Mouse (Mus musculus): Measurements from ENCODE around the gene Tmem86b. TPM values are rescaled to one million over a fixed set of nuclear protein-coding genes. Genes with fewer than 3 reads are reported as not detected.

The Tmem86b gene
- polyA plus RNA-seq, 1 experiment from 2014 or later = 3.7 TPM

GRCm38 (mm10) chr7:4646806-4647205 lies 15.6 kb upstream of the Tmem86b start:
- Histone ChIP-seq H3K9me3 (no peaks in the 10 kb centered on the region), H3K27ac (no peak overlapping the region), H3K36me3 (replicated peaks) (peaks cover 59% of the 10 kb centered on the region), H3K9ac (no peak overlapping the region), H3K4me2 (no peak overlapping the region), H3K4me3 (replicated peaks) (no peak overlapping the region), H3K4me1 (no peaks in the 10 kb centered on the region), H3K27me3 (no peaks in the 10 kb centered on the region)
- ATAC-seq (ENCODE audit: low FRiP score) = no peak
- WGBS = 87% methylated on average over 3 of the region's 3 CpGs

GRCm38 (mm10) chr7:4643225-4643624 lies 12.0 kb upstream of the Tmem86b start:
- no peak overlapping the region for H3K4me2 ChIP-seq
- H3K4me3 ChIP-seq (replicated peaks) = no peak overlapping the region
- ATAC-seq (ENCODE audit: low FRiP score) = no peak
- no peaks in the 10 kb centered on the region for H3K9me3 ChIP-seq
- H3K4me1 ChIP-seq = no peaks in the 10 kb centered on the region
- H3K36me3 ChIP-seq (replicated peaks) = peaks cover 85% of the 10 kb centered on the region
- no peak overlapping the region for H3K9ac ChIP-seq
- 91% methylated on average over 6 of the region's 6 CpGs for WGBS
- no peaks in the 10 kb centered on the region for H3K27me3 ChIP-seq
- H3K27ac ChIP-seq = no peak overlapping the region

- ATAC-seq (ENCODE audit: low FRiP score) = no peak
- H3K9ac ChIP-seq = no peak overlapping the region
- no peak overlapping the region for H3K27ac ChIP-seq
- H3K9me3 ChIP-seq = no peaks in the 10 kb centered on the region
- no peaks in the 10 kb centered on the region for H3K4me1 ChIP-seq
- H3K4me3 ChIP-seq (replicated peaks) = no peak overlapping the region
- WGBS = 95% methylated on average over 7 of the region's 7 CpGs
- no peak overlapping the region for H3K4me2 ChIP-seq
- peaks cover 92% of the 10 kb centered on the region for H3K36me3 ChIP-seq (replicated peaks)
- no peaks in the 10 kb centered on the region for H3K27me3 ChIP-seq
Measured at GRCm38 (mm10) chr7:4641956-4642355, 10.7 kb upstream of the Tmem86b start.

- H3K4me1 ChIP-seq = no peaks in the 10 kb centered on the region
- no peak overlapping the region for H3K9ac ChIP-seq
- no peak for ATAC-seq (ENCODE audit: low FRiP score)
- WGBS = 79% methylated on average over 11 of the region's 11 CpGs
- H3K27me3 ChIP-seq = no peaks in the 10 kb centered on the region
- H3K4me3 ChIP-seq (replicated peaks) = no peak overlapping the region
- no peak overlapping the region for H3K4me2 ChIP-seq
- H3K9me3 ChIP-seq = no peaks in the 10 kb centered on the region
- H3K27ac ChIP-seq = no peak overlapping the region
- peaks cover 93% of the 10 kb centered on the region for H3K36me3 ChIP-seq (replicated peaks)
Measured at GRCm38 (mm10) chr7:4641155-4641554, 9.9 kb upstream of the Tmem86b start.

- Histone ChIP-seq H3K36me3 (replicated peaks) (peaks cover 87% of the 10 kb centered on the region), H3K9me3 (no peaks in the 10 kb centered on the region), H3K27me3 (no peaks in the 10 kb centered on the region), H3K4me1 (no peaks in the 10 kb centered on the region), H3K9ac (no peak overlapping the region), H3K4me3 (replicated peaks) (no peak overlapping the region), H3K4me2 (no peak overlapping the region), H3K27ac (no peak overlapping the region)
- 88% methylated on average over 4 of the region's 4 CpGs for WGBS
- no peak for ATAC-seq (ENCODE audit: low FRiP score)
Measured at GRCm38 (mm10) chr7:4636179-4636578, 5.0 kb upstream of the Tmem86b start.

- Histone ChIP-seq H3K4me1 (no peaks in the 10 kb centered on the region), H3K27ac (no peak overlapping the region), H3K4me3 (replicated peaks) (no peak overlapping the region), H3K9me3 (no peaks in the 10 kb centered on the region), H3K4me2 (no peak overlapping the region), H3K9ac (no peak overlapping the region), H3K36me3 (replicated peaks) (peaks cover 68% of the 10 kb centered on the region), H3K27me3 (no peaks in the 10 kb centered on the region)
- WGBS = 94% methylated on average over 1 of the region's 1 CpGs
- ATAC-seq (ENCODE audit: low FRiP score) = no peak
Measured at GRCm38 (mm10) chr7:4630198-4630597, 1.0 kb downstream of the Tmem86b start.

- Histone ChIP-seq H3K36me3 (replicated peaks) (peaks cover 63% of the 10 kb centered on the region), H3K27me3 (no peaks in the 10 kb centered on the region), H3K27ac (no peak overlapping the region), H3K4me3 (replicated peaks) (no peak overlapping the region), H3K9ac (0 out of 2 replicates have a peak overlapping the region, but pooled peaks have one; percentile 12), H3K9me3 (no peaks in the 10 kb centered on the region), H3K4me1 (no peaks in the 10 kb centered on the region), H3K4me2 (no peak overlapping the region)
- WGBS = 92% methylated on average over 5 of the region's 5 CpGs
- ATAC-seq (ENCODE audit: low FRiP score) = no peak
Measured at GRCm38 (mm10) chr7:4629586-4629985, 1.6 kb downstream of the Tmem86b start.

GRCm38 (mm10) chr7:4625928-4626327 lies 5.3 kb downstream of the Tmem86b start:
- no peak overlapping the region for H3K4me2 ChIP-seq
- peaks cover 30% of the 10 kb centered on the region for H3K36me3 ChIP-seq (replicated peaks)
- 88% methylated on average over 2 of the region's 2 CpGs for WGBS
- no peaks in the 10 kb centered on the region for H3K4me1 ChIP-seq
- H3K27ac ChIP-seq = no peak overlapping the region
- no peak overlapping the region for H3K4me3 ChIP-seq (replicated peaks)
- no peak for ATAC-seq (ENCODE audit: low FRiP score)
- no peaks in the 10 kb centered on the region for H3K9me3 ChIP-seq
- H3K27me3 ChIP-seq = 0 out of 2 replicates have a peak, but pooled peaks cover 1% of the 10 kb centered on the region
- no peak overlapping the region for H3K9ac ChIP-seq

- 0 out of 2 replicates have a peak, but pooled peaks cover 3% of the 10 kb centered on the region for H3K27me3 ChIP-seq
- H3K4me2 ChIP-seq = no peak overlapping the region
- WGBS = 53% methylated on average over 1 of the region's 1 CpGs
- no peak overlapping the region for H3K27ac ChIP-seq
- H3K36me3 ChIP-seq (replicated peaks) = peaks cover 15% of the 10 kb centered on the region
- no peak overlapping the region for H3K9ac ChIP-seq
- no peak overlapping the region for H3K4me3 ChIP-seq (replicated peaks)
- ATAC-seq (ENCODE audit: low FRiP score) = no peak
- no peaks in the 10 kb centered on the region for H3K4me1 ChIP-seq
- no peaks in the 10 kb centered on the region for H3K9me3 ChIP-seq
Measured at GRCm38 (mm10) chr7:4624343-4624742, 6.9 kb downstream of the Tmem86b start.

- 36% methylated on average over 4 of the region's 4 CpGs for whole genome bisulfite sequencing
- Histone ChIP-seq H3K27ac (no peak overlapping the region), H3K9me3 (no peaks in the 10 kb centered on the region), H3K4me1 (no peaks in the 10 kb centered on the region), H3K4me3 (replicated peaks) (no peak overlapping the region), H3K4me2 (no peak overlapping the region), H3K27me3 (0 out of 2 replicates have a peak, but pooled peaks cover 3% of the 10 kb centered on the region), H3K36me3 (replicated peaks) (peaks cover 8% of the 10 kb centered on the region), H3K9ac (no peak overlapping the region)
- ATAC-seq (ENCODE audit: low FRiP score) = 0 out of 2 replicates have a peak, but pooled peaks have one; percentile 62
Measured at GRCm38 (mm10) chr7:4623544-4624189, 7.6 kb downstream of the Tmem86b start.

GRCm38 (mm10) chr7:4619979-4620378 lies 11.2 kb downstream of the Tmem86b start:
- H3K9me3 ChIP-seq = no peaks in the 10 kb centered on the region
- WGBS = 46% methylated on average over 1 of the region's 1 CpGs
- H3K4me1 ChIP-seq = no peaks in the 10 kb centered on the region
- no peak for ATAC-seq (ENCODE audit: low FRiP score)
- H3K4me2 ChIP-seq = no peak overlapping the region
- no peaks in the 10 kb centered on the region for H3K36me3 ChIP-seq (replicated peaks)
- no peak overlapping the region for H3K9ac ChIP-seq
- H3K27me3 ChIP-seq = 0 out of 2 replicates have a peak, but pooled peaks cover 3% of the 10 kb centered on the region
- H3K27ac ChIP-seq = no peak overlapping the region
- H3K4me3 ChIP-seq (replicated peaks) = no peak overlapping the region

GRCm38 (mm10) chr7:4613740-4614403 lies 17.4 kb downstream of the Tmem86b start:
- H3K4me3 ChIP-seq (replicated peaks) = no peak overlapping the region
- H3K27me3 ChIP-seq = no peaks in the 10 kb centered on the region
- H3K36me3 ChIP-seq (replicated peaks) = no peaks in the 10 kb centered on the region
- no peak overlapping the region for H3K9ac ChIP-seq
- no peaks in the 10 kb centered on the region for H3K9me3 ChIP-seq
- no peak overlapping the region for H3K4me2 ChIP-seq
- no peak overlapping the region for H3K27ac ChIP-seq
- ATAC-seq (ENCODE audit: low FRiP score) = no peak
- no peaks in the 10 kb centered on the region for H3K4me1 ChIP-seq
- WGBS = 87% methylated on average over 14 of the region's 14 CpGs

GRCm38 (mm10) chr7:4612956-4613355 lies 18.3 kb downstream of the Tmem86b start:
- no peaks in the 10 kb centered on the region for H3K4me1 ChIP-seq
- no peak for ATAC-seq (ENCODE audit: low FRiP score)
- WGBS = 85% methylated on average over 1 of the region's 1 CpGs
- no peak overlapping the region for H3K27ac ChIP-seq
- no peak overlapping the region for H3K4me2 ChIP-seq
- no peaks in the 10 kb centered on the region for H3K27me3 ChIP-seq
- no peak overlapping the region for H3K4me3 ChIP-seq (replicated peaks)
- no peaks in the 10 kb centered on the region for H3K36me3 ChIP-seq (replicated peaks)
- H3K9ac ChIP-seq = no peak overlapping the region
- no peaks in the 10 kb centered on the region for H3K9me3 ChIP-seq

Data from forebrain, embryonic 12.5 days (tissue).